Mouse (Mus musculus): ENCODE data around the gene Trp73.

Gene Trp73

DNA sequence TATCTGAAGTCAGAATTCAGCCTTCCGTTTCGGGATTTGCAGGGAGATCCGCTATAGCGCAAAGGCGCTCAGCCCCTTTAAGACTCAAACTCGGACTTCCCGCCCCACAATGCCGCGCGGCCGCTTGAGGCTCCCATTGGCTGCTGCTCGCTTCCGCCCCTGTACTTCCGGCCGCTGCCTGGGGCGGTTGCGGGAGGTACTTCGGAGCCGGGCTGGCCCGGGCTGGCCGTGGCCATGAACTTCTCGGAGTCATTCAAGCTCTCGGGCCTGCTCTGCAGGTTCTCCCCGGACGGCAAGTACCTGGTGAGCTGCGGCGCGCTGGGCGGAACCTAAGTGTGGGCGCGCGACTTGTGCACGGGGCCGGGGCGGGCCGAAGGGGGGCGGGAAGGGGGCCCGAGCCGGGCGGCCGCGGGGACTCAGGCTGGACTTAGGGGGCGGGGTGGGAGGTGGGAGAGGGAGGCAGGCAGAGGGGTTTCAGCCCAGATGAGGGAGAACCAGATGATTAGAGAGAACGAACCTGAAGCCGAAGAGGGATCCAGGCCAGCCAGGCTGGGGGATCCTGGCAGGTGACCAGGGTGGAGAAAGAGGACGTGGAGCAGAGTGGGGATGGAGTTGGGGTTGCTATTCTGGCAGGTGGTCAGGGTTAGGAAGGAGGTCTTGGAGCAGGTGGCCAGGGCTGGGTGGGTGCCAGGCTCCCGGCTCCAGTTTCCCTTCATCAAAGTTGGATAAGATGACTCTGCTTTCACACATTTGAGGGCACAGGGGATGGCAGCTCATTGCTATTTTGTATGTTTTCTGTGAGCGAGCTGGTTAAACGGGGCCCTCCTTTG is 2.4 kb upstream of the Trp73 start, which contains the start of gene Wrap73:
Wrap73 (plus strand) TSS at position 162 of the 830 bp plus-strand sequence.
- DNase-seq: peak; percentile 92 to 96

DNA sequence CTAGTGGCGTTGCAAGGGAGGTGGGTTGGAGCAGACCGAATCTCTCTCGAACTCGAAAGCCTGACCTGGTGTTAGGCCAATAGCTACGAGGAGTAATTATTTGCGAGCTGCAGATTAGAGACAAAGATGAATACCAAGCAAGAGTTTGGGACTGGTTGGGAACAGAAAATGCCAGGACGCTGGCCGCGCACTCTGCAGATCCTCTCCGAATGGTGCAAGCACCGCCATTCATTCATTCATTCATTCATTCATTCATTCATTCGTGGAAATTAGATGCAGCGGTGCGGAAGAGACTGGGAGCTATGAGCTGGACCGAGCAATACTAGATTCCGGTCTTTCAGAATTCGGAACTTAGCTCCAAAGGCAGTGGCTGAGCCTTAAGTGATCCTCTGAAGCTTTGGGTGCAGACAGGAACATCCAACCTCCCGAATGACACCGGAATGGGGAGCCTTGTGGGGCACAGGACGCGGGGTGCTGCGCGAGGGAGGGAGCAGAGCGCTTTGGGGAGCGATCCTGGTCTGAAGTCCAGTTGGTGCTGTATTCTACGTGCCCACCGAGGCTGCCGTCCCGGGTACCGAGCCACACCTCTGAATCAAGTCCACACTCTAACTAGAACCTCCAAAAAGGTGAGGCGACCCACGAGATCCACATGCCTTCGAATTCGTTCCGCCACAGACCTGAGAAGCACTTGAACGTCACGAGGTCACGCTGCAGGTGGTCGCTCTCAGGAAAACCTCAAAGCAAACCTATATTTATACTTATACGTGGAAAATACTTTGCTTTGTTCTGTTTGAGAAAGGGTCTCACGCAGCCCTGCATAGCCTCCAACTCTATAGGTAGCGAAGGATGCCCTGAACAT is 1.2 kb upstream of the Trp73 start:
- DNase-seq: peak in 1 of 2 experiments; percentile 22

DNA sequence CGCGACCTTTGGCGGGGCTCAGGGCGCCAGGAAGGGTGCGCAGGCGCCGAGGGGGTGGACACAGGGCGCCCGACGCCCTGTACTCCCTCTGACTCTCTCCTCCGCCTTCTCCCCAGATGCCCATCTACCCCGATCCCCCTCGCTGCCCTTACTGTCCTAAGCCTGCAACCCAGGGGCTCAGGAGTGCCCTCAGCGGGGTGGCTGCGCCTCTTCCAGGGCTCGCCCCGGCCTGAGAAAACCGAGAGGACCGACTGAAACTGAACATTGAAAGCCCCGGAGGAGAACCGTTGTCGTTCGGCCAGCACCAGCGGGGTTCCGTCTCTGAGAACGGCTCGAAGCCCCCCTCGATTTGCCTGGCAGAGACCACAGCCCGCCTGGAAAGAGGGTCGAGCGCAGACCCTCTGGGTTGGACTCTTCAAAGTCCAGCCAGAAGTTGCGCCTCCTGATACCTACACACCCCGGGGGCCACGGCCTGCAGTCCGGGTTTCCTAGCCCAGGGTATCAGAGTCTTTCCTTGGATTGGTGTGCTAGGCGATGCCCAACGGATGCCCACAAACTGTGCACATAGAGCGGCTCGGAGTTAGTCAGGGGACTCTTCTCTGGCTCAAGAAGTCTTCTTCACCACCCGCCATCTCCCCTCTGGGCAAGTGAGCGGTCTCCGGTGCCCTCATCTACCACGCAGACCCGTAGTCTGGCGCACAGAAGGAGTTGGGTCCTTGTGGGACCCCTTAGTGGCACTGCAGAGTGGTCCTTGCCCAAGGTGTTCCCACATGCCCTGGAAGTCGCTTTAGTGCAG is 403 bp upstream of the Trp73 start:
- peak; percentile 26 to 39 for DNase-seq

DNA sequence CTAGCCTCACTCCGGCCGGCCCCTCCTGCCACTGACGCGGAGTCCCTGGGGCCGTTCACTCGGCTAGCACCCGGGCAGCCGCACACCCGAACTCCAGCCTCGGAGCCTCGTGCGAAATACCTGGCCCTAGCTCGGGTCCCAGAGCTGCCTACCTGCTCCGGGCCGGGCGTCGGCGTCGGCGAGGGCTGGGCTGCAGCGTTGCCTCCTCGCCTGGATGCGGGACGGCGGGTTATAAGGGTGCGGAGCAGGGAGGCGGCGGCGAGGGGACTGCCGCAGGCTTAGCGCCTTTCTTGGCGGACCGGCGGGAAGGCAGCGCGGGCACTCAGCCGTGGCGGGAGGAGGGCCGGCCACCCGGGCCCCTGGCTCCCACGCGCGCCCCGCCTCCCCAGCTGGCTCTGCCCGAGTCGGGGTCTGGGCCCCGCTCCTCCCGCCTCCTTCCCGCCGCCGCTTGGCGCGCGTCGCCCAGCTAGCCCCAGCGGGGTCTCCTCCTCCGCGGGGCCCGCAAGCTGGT is 282 bp downstream of the Trp73 start:
- peak; percentile 56 to 69 for DNase-seq

DNA sequence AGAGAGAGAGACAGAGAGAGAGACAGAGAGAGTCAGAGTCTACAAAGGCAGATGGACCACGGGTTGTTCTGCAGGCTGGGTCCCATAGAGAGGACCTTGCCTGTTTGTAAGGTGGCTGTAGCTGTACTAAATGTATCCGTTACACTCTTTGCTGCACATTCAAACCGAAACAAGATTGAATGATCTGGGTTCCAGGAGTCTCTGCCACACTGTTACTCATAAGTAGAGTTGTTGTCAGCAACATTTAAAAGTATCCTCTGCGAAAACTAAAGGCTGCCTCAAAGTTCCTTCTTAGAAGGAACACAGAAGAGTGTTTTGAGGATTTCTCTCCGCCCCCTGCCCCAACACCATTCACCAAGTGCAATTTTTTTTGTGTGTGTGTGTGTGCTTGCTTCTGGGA is 2.9 kb downstream of the Trp73 start:
- DNase-seq: no peak

DNA sequence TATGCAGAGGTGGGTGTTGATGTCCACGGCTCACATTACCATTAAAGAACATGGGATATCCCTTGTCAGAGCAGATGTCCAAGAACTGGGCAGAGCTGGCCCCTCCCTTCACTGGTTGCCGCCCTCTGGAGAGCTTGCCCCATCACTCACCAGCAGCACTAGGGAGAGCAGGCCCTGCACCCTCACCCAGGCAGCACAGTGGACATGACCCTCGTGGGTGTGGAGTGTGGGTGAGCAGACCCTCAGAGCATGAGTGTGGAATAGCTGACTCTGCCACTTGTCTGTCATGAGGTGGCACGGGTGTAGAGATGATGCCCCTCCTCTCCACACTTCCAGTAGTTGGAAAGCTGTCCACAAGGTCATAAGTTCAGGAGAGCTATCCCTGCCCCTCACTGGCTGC is 5.2 kb downstream of the Trp73 start:
- no peak for DNase-seq

DNA sequence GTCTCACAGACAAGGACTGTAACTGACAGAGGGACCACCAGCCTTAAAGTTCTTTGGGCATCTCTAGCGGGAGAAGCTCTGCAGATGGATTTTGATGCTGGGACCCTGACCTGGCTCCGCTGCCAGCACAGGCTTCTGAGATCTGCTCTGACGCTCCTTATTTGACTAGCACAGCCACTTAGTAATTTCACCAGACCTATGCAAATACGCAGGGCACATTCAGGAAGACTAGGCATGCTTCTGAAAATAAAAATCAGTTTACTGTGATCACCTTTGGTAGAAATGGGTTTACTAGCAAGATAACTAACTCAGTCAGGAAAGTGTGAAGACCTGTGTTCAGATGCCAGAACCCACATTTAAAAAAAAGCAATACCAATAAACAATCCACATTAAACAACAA is 8.1 kb downstream of the Trp73 start:
- DNase-seq: no peak

DNA sequence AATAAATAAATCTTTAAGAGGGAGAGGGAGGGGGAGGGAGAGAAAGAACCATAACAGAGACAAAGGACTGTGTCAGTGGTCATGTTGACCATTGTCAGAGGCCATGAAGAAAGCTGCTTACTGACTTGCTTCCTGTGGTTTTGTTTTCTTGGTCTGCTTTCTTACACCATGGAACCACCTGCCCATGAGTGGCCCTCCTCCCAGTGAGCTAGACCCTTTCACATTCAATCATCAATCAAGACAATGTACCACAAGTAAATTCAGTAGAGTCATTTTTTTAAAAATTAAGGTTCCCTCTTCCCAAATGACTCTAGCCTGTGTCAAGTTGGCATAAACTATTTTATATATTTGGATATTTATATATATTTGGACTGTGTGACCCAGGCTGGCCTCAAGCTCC is 10.1 kb downstream of the Trp73 start:
- no peak for DNase-seq

DNA sequence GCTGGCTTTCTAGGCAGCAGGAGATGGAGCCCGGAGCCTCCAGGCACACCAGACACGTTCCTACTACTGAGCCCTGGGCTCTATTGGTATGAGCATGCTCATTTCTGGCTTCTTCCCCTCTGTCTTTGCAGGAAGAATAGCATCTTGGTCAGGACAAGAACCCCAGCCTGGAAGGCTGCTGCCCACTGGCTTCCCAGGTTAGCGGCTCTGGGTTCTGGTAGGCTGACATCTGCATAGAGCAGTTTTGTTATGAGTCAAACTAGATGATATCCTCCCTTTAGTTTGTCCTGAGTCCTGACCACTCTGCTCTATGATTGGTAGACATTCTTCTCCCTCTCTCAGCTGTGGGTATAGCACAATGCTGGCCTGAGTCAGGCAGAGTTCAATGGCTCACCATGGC is 12.7 kb downstream of the Trp73 start:
- no peak for DNase-seq

DNA sequence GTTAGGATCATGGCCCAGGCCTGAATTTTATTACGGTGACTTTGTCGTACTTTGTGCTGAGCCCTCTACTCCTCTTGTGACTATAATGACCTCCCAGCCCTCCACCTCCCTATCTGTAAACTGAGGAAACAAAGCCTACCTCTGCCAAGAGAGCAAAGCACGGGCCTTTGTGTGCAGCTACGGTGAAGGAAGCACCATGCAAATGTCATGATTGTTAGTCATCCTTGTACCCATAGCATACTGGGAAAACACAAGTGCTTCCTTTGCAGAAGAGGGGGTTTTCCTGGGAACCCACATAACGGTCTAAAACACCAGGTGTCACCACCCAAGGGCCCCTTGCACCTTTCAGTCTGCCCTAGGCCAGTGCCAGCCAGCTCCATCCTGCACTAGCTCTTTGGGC is 14.8 kb downstream of the Trp73 start:
- no peak for DNase-seq

DNA sequence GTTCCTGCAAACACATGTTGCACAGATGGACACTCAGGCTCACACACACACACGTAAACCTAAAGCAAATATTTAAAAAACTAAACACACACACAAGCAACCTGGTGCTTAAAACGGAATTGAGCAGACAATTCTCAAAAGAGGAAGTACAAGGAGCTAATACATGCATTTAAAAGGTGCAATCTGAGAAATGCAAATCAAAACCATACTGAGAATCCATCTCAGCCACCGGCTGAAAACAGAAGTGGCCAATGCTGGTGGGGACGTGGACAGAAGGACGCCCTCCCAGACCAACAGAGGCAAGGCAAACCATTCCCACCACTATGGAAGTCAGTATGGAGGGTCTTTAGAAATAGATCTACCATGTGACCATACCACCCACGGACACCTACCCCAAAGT is 16.5 kb downstream of the Trp73 start:
- DNase-seq: no peak

DNA sequence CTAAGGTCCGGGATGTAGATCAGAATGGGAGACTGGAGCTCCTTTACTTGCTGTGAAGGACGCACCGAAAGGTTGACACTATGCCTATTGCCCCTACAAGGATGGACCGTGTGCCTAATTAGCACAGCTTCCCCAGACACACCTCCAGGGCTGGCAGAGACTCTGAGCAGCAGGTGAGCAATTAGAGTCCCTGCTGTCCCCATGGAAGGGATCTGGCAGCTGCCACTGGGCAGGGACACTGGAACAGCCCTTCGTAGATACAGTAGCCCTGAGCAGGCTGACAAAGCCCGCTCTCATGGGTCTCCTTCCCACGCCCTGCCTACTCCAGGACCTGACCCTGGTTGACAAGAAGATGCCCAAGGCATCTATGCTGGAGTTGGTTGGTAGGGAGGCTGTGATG is 17.6 kb downstream of the Trp73 start:
- DNase-seq: no peak

DNA sequence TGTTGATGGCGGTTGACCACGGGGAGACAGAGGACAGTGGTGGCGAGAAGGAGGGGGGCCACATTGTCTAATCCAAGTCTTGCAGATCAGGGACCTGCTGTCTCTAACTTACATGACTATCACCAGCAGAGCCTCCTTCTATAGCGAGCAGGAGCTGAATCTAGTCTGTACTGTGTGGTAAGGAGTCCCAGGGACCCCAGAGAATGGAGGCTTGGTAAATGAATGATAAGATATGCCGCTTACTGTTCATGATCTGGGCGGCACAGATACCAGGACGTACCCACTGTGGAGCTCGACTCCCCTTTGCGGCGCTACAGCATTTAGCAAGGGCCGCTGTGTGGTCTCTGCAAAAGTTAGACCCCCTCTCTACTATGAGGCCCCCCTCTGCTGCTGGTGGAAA is 18.2 kb downstream of the Trp73 start:
- no peak for DNase-seq

DNA sequence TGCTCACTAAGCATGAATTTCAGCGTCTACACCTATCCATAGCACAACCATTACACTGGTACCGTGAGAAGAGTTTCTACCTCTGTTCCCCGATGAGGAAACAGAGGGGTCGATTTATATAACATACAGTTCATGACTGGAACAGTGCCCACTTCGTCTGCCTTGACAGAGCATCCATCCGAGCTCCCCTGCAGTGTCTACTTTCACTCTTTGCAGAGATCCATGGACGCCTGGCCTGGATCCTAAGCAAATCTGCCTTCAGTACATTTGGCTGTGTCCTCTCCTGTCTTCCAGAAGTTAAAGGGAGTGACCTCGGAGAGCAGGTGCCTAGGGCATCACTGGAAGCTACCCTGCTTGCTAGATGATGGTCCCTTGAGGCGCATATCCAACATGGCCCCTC is 20.8 kb downstream of the Trp73 start:
- no peak for DNase-seq

DNA sequence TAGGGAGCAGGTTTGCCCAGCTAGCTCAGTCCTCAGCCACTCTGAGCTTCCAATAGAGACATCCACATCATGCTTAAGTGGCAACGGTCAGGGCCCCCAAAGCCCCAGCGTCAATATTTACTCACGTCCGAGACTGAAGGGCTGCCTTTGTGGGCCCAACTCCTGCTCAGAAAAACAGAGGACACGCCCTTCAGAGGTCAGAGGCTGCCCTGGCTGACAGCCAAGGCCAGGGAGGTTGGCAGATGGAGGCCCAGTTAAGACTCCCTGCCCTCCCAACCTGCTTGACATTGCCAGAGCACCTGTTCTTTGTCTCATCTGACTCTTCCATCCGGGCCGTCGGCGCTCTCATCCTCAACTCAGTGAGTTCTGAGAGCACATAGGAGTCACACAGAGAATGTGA is 21.2 kb downstream of the Trp73 start:
- no peak for DNase-seq

DNA sequence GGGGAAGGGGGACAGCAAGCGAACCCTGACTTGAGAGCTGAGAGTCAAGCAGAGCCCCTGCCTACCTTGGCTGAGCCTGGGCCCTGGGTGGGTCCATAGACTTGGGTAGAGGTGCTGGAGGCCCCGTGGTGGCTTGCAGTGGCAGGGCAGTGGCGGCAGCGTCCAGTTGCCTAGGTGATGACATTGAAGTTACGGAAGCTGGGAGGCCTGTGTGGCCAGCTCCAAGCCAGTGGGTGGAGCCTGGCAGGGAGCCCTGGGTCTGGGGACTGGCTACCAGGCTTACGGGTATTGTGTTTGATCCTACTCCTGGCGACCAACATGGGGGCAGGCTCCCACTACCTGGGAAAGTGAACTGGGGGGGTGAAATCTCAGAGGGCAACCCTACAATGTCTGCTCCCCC is 23.6 kb downstream of the Trp73 start:
- DNase-seq: peak; percentile 25 to 31

DNA sequence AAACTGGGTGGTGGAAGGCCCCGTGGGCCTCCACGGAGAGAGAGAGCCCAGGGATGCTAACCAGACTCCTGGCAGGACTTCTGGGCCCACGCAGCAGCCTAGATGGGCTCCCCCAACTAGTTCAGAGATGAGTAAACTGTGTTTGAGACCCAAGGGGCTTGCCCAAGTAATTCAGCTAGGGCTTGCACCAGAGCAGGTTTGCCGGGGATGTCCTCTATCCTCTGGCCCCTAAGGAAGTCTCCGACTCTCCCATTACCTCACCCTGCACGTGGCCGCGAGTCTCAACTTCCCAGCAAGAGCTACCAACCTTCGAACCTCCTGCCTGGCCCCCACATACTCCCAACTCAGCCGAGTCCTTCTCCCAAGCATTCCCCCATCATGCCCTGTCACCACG is 30.2 kb downstream of the Trp73 start:
- no peak for DNase-seq

DNA sequence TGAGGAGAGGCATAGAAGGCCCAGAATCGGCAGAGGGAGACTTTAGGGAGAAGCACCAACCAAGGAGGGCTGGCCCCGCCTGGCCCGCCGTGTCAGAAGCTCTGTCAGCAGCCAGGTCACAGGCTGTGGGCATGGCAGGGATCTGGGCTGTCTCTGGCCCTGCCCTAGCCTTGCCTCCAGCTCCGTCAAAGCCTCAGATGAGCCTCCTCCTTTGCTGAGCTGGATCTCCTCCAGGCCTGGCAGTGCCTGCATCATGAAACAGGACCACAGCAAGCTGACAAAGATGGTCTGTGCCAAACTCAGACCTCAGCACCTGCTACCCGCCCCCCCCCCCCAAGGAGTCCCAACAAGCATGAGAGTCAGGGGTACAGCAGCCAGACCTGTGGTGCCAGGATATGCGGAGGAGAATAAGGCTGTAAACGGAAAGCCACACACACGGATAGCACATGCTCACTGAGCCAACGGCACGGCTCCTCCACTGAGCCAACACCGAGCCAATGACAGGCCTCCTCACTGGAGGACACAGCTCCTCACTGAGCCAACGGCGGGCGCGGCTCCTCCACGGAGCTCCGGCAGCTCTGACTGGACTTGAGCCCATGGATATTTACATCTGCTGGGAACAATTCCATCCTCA is 30.7 kb downstream of the Trp73 start:
- DNase-seq: no peak

DNA sequence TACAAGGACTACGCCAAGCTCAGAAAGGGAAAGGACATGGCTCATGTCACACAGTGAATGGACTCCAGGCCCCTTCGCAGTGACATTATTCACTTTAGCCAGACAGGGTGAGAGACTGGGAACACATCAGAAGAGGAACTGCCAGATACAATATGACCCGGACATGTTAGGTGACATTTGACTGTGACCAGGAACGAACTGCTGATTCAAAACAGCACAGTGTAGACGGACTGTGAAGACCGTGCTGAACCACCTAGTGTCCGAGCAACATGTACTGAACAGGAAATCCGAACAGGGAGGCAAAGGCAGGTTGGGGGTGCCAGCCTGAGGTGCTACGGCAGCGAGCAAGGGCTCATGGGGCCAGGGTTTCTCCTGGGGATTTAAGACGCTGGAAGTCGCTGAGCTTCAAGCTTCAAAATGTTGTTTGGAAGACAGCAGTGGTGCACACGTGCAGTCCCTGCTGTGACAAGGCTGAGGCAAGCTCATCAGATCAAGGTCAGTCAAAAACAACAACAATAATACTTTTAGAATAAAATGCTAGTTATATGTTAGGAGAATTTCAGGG is 33.4 kb downstream of the Trp73 start:
- DNase-seq: no peak

DNA sequence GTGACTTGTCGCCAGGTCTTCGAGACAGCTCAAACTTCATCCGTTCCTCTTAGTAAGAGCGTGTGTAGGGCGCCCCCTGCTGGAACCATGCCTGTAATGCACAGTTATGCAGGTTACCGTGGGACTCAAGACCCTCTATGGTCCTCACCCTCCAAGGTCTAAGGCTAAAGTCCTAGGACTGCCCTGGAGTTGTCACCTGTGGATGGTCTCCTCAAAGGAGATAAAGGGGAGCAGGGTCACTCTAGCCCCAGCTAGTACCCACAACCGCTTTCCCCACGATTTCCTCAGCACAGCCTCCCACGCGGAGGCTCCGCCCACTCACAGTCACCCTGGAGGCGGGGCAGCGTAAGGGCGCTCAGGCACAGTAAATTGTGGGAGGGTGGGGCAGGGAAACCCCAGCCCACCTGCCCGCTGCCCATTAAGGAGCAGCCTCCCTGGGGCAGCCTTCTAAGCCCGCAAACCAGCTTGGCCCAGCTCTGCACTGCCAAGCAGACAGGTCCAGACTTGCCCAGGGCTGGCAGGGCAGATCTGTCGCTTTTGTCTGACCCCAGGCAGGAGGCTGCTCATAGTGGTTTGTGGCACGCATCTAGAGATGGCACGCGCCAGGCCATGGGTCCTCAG is 34.5 kb downstream of the Trp73 start:
- DNase-seq: peak; percentile 79 to 82

DNA sequence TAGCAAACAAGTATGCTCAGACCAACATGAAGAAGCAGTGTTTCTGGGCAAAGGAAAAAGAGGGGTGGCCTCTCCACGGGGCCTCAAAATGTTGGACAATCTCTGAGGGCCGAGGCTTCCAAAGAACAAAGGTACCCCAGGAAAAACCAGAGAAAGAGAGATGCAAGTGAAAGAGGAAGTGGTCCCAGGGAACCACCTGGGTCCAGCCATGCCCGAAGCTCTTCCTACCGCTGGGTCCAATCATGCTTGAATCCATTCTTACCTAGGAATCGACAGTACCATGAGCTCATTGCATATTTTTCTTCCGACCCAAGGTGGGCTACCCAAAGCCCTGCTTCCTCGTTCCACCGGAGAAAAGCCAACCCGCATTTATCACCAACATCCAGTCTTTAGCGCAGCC is 36.1 kb downstream of the Trp73 start:
- DNase-seq: no peak

DNA sequence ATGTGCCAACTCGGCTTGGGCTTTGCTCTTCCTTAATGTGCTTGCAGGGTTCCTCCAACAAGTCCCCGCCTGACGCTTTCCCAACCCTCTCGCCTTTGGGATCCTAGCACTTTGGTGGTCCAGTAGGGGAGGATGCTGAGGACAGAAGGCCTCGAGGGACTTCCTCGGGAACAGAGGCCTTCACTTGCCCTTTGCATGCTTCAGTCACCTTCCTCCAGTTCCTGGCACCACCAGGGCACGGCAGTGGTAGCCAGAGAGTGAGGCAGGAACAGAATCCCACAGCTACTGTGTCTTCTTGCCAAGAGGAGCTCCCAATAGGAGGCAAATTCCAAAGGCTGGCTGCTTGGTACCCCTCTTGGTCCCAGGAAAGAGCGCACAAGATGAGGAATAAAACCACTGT is 36.6 kb downstream of the Trp73 start:
- no peak for DNase-seq

Measured in kidney, postnatal 4 days (tissue).